Mouse (Mus musculus) cerebellum, adult 2 months (tissue): ENCODE measurements around the gene Wnt7b.

Experiments
- CTCF ChIP-seq: fragments of 200-500 bp; IDR thresholded peaks from 2 replicates; pipeline ENCODE4 v1.5.1; 2011; ENCODE audit warnings: low read depth, mild to moderate bottlenecking, control low read depth, low read length, moderate library complexity, borderline replicate concordance; ENCODE audit not compliant: insufficient read depth
- POLR2A ChIP-seq: fragments of 200-500 bp; IDR thresholded peaks from 2 replicates; pipeline ENCODE4 v1.6.1; 2011; ENCODE audit warnings: low read length, control low read depth, borderline replicate concordance; ENCODE audit not compliant: insufficient read depth

DNA sequence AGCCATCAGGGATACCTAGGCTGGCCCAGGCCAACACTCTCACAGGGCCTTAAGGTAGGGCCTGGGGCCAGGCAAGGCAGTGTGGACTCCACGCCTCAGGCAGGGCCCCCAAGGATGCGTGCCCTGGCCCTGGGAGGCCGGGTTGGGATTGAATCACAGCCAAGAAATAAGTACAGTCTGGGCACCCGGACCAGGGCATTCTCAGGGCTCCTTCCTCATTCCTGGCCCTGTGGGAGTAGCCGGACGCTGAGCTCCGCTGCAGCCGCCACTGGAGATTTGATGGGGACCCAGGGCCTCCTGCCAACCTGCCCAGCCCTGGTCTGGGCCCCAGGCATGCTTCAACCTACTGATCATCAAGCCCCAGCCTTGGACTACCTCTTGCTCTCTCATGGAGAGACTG is 48.1 kb downstream of the Wnt7b start:
- TF ChIP-seq CTCF = no peak
- no peak for TF ChIP-seq POLR2A
